Mouse (Mus musculus) kidney, adult 8-10 months (tissue): ENCODE results near the gene Elob.

Experiments
- DNase-seq, 2 experiments: peaks; one replicate each; pipeline ENCODE4 v3.0.0; 2022

The Elob gene

DNA sequence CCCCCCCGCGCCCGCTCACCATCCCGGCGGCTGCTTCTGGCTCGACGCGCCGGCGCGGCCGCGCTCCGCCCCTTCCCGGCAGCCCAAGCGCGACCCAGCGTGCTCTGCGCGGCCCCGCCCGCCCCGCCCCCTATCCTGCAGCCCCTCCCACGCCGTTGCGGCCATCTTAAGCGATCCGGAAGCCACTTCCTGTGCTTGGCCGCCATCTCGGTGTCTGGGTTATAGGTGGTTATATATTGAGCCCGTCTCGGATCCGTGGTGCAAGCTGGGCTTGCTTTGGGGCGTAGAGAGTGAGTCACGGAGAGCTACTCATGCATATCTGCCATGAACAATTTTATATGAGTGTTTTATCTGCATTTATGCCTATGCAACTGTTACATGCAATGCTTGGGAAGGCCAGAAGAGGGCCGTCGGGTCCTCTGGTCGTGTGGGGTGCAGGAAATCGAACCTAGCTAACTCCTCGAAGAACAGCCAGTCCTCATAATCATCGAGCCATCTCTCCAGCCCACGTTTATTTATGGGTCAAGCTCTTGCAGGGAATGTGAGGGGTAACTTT lies at the start of gene Elob:
Gene Elob, minus strand, starts transcription at position 73 of the 556 bp plus-strand sequence.
- DNase-seq, result peak; percentile 79 to 82

GRCm38 (mm10) chr17:23877166-23877565 lies 48.2 kb upstream of the Elob start:
- DNase-seq, result no peak

DNA sequence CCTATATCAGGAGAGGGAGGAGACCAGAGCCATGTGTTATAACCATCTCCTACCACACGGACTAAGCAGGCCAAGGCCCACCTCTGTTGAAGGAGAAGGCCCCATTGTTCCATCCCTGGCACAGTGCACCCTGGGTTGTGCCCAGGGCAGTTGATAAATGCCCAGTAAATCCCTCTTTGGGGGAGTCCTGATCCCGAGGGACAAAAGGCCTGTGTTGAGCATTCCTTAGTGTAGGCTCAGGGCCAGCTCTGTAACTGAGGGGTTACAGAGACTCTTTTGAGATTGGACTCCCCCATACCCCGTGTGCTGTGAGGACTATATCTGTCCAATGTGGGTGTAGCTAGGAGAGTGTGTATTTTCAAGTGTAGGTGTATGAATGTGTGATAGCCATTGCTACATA lies 47.8 kb upstream of the Elob start:
- no peak for DNase-seq

DNA sequence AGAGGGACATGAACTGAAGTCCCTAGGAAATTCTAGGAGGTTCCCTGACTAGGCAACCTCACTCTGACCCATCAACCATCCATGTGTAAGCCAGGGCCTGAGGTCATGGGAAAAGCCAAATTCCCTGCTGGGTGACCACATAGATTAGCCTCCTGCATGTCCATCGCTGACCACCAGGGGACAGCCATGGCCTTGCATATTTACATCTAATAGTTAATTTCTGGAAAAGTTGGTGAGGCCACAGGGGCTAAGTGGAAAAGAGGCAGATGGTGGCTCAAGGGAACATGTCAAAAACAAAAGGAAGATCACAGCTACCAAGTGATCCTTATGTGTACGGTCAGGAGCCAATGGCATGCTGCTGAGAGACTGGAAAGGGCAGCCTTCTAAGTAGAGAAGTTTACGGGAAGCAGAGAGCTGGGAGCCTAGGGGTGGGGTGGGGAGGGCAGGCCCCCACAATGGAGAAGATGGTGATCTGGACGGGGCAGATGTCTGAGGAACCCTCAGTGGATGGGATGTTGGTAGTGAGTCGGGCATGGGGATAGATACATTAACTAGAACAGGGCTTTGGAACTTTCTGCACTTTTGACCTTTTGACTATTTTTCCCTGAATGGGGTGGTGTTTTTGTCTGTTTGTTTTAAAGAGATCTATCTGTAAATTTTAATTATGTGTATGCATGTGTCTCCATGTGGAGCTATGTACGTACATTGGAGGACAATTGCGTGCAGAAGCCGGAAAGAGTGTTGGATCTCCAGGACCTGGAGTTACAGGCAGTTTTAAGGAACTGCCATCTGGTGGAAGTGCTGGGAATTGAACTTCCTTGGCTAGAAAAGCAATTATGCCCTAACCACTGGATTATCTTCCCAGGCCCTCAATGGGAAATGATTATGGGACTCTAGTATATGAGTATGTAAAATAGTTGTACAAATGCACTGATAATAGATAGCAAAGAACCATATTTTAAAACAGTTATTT lies 45.2 kb upstream of the Elob start:
- peak; percentile 42 to 61 for DNase-seq

DNA sequence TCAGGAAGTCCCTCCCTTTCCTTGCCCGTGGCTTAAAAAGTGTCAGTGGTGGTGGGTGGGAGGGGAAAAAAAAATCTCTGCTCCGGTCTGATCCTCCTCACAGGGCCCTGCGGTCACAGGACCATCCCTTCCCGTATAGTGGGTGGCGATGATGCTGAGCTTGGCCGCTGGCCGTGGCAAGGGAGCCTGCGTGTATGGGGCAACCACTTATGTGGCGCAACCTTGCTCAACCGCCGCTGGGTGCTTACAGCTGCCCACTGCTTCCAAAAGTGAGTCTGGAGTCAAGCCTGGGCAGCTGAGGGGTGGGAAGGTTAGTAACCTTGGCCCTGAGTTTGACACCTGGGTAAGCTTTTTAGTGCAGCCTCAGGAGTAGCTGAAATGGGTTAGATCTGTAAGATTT lies 39.6 kb upstream of the Elob start:
- no peak for DNase-seq

- DNase-seq, result no peak
Observed at GRCm38 (mm10) chr17:23867756-23868155, 38.8 kb upstream of the Elob start, which contains the start of gene Prss21. Prss21 (plus strand) TSS chr17:23868056.

- no peak for DNase-seq
Observed at GRCm38 (mm10) chr17:23862926-23863325, 34.0 kb upstream of the Elob start.

GRCm38 (mm10) chr17:23857913-23858312 lies 29.0 kb upstream of the Elob start:
- DNase-seq, result no peak

GRCm38 (mm10) chr17:23857193-23857592 lies 28.3 kb upstream of the Elob start:
- DNase-seq, result no peak

DNA sequence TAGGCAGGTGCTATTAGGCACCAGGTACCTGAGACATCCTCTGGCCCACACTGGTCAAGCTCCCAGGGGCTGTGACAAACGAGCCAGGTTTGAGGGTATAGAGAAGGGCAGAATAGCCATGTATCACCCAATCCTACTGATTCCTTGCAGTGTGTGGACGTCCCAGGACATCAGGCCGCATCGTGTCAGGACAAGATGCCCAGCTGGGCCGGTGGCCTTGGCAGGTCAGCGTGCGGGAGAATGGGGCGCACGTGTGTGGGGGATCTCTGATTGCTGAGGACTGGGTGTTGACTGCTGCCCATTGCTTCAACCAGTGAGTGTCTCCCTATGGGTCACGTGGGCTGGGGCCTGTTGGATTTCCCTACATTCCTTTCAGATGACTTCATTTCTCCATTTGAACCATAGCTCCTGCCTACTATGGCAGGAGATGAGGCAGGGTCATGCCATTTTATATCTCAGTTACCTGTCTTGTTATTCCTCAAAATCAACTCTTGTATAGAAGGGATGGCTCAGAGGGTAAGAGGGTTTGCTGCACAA lies 25.4 kb upstream of the Elob start:
- DNase-seq, result no peak

GRCm38 (mm10) chr17:23853292-23853691 lies 24.4 kb upstream of the Elob start:
- peak in 1 of 2 experiments; percentile 67 for DNase-seq

DNA sequence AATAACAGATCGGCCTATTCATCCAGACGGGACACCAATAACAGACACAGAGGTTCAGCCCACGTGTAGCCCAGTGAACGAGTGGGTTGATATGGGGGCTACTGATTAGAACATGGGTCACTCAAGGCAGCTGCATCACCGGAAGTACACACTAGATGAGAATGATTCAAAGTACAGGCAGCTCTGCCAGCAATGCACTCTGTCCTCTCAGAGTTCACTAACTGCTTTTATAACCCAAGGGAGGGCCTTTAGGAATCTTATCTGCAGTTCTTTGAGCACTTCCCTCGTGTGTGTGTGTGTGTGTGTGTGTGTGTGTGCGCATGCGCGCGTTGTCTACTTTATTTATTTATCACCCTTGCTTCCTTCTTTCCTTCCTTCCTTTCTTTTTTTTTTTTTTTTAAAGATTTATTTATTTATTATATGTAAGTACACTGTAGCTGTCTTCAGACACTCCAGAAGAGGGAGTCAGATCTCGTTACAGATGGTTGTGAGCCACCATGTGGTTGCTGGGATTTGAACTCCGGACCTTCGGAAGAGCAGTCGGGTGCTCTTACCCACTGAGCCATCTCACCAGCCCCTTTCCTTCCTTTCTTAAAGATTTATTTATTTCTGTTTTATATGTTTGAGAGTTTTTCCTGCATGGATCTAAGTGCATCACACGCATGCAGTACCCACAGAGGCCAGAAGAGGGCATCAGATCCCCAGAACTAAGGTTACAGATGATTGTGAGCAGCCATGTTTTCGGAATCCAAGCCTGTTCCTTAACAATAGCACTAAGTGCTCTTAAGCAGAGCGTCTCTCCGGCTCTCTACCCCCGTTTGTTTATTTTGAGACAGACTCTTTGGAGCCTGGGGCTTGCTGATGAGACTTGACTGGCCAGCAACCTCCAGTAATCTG lies 22.2 kb upstream of the Elob start:
- DNase-seq, result peak; percentile 37 to 65

GRCm38 (mm10) chr17:23850028-23850427 lies 21.1 kb upstream of the Elob start:
- no peak for DNase-seq

- DNase-seq, result peak; percentile 29 to 50
Observed at GRCm38 (mm10) chr17:23843812-23844273, 14.9 kb upstream of the Elob start, which contains the start of the genes Prss32 and Prss41. Prss32 (plus strand) TSS chr17:23843855. Prss41 (minus strand) TSS chr17:23844172.

- DNase-seq, result no peak
Observed at GRCm38 (mm10) chr17:23843141-23843811, 14.3 kb upstream of the Elob start.

DNA sequence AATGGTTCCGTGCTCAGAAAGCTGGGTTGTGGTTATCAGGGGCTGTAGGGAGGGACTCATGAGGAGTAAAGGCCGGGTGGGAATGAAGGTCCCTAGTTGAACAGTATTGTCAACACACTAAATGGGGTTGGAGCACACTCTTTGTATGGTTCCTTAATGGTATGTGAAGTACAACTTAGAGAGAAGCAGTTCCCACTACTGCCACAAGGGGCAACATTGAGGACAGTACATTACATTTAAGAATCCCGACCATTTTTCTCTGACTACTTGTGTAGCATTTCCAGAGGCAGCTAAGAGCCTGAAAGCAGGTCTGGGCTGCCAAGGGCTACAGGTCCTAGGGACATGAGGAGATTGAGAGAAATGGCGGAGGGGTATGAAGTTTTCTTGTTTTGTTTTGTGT lies 12.2 kb upstream of the Elob start:
- peak; percentile 42 to 73 for DNase-seq

DNA sequence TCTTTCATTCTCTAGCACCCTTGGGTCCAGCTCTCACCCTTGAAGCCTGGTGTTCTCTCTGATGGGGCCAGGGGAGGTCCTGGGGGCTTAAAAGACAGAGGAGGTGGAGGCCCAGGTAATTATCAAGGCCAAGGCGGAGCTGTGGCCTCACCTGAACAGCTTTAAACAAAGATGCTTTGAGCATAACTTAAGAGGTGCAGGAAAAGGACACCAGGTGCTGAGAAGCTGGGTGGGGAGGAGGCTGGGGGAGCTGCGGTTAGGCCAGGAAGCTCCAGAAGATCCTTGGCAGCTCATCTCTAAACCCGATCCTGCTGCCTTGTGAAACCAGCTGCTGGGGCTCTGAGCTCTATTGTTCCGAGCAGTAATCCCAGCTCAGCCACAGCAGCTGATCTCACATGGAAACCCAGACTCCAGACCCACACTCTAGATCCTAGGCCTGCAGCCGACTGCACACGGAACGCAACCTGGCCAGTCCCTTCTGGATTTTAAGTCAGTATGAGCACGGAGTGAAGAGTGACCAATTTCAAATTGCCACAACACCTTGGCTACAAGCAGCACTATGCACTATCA lies 7.2 kb upstream of the Elob start, which contains the start of gene Prss33:
Gene Prss33, minus strand, starts transcription at position 51 of the 570 bp plus-strand sequence.
- no peak for DNase-seq

DNA sequence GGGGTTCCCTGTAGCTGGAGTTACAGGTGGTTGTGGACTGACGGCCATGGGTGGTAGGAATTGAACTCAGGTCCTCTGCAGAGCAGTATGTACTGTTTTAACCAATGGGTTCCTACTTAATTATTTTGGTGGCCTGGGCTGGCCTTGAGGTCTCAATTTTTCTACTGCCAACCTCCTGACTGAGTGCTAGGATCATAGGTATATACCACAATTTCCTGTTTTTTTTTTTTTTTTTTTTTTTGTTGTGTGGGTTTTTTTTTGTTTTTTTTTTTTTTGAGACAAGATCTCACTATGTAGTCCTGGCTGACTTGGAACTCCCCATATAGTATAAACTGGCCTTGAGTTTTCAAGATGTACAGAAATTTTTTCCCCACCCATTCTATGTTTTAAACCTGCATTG lies 2.3 kb upstream of the Elob start:
- DNase-seq, result no peak

- peak; percentile 45 to 55 for DNase-seq
Observed at GRCm38 (mm10) chr17:23828271-23829001, 500 bp downstream of the Elob start.

- no peak for DNase-seq
Observed at GRCm38 (mm10) chr17:23825591-23825990, 3.3 kb downstream of the Elob start.

DNA sequence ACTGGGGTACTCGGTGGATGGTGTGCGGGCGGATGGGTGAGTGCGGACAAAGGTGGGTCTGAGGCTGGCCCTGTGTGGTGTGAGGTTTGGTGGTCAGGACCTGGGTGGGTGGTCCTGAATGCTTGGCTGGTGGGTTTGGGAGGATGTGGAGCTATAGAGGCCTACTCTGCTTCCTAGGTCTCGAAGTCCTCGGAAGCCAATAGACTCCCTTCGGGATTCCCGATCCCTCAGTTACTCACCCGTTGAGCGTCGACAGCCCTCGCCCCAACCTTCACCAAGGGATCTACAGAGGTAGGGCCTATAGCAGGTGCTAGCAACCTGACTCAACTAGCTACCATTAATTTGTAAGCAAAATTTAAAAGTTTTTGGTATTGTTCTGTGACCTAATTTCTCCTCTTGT lies 5.3 kb downstream of the Elob start:
- DNase-seq, result no peak
